Mouse (Mus musculus) bone marrow macrophage, adult 2 months (primary cell): ENCODE measurements around the gene 2010003K11Rik. TPM values are rescaled to one million over a fixed set of nuclear protein-coding genes. Genes with fewer than 3 reads are reported as not detected.

Source experiments
- H3K27ac ChIP-seq: 2 replicates; pipeline ENCODE4 v1.5.1; 2012; ENCODE audit warnings: low read depth, low read length; ENCODE audit not compliant: insufficient read depth
- H3K4me1 ChIP-seq: 2 replicates; pipeline ENCODE4 v1.6.1; 2012; ENCODE audit warnings: low read length; ENCODE audit not compliant: control insufficient read depth, insufficient read depth
- H3K4me3 ChIP-seq: 2 replicates; pipeline ENCODE4 v1.5.1; 2012; ENCODE audit warnings: mild to moderate bottlenecking, low read length, moderate library complexity; ENCODE audit not compliant: insufficient read depth
- CTCF ChIP-seq: IDR thresholded peaks from 2 replicates; pipeline ENCODE4 v1.5.1; 2012; ENCODE audit warnings: low read depth, mild to moderate bottlenecking, low read length, moderate library complexity
- POLR2A ChIP-seq: IDR thresholded peaks from 2 replicates; pipeline ENCODE4 v1.6.1; 2012; ENCODE audit warnings: mild to moderate bottlenecking, low read depth, low read length, borderline replicate concordance
- polyA plus RNA-seq: library from polyadenylated mRNA; stranded (reverse); fragments of >200 nt; gene quantifications from 2 replicates; pipeline ENCODE4 v1.2.4, GENCODE M21; 2012; ENCODE audit not compliant: missing spikeins, insufficient read depth, insufficient read length

The 2010003K11Rik gene
- polyA plus RNA-seq = not detected in 2 replicates

DNA sequence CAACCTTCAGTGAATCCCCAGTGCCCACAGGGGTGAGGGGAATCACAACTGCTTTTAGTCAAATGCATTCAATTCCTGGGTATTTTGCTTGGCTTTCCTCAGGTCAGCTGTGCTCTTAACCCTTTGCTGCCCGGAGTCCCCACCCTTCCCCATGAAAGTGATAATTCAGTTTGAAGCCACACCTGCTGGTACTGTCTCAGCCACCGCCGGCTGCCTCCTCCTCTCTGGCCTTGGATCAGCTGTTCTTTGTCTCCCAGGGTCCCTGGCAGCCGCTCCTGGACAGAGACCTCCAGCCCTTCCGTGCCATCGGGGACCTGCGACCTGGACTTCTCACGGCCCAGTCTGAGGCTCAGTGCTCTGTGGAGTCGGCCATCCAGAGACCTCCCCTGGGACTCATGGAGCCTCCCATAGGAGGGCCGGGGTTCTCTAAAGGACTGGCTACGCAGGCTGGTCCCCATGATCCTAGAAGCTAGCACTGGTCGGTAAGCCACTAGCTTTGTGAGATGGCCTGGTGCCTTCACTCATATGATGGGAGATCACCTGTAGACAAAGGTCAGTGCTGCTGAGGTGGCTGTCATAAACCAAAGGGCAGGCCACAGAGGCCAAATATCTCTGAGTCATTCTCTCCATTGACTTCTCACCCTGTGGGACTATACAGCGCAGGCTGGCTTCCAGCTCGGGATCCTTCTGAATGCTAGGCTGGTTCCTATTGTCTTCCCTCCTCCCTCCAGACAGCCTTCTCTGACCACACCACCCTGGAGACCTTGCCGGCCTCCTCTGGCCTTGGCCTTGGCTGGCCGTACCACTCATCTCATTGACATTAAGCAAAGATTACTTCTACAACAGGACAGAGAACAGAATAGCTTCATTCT, at the start of gene 2010003K11Rik:
Gene 2010003K11Rik, minus strand, starts transcription at position 522 of the 872 bp plus-strand sequence.
- Histone ChIP-seq H3K4me1 (no peaks in the 10 kb centered on the region; the same call in 1 of the 2 replicates), H3K27ac (no peak within 1 kb of the TSS), H3K4me3 (no peak within 1 kb of the TSS)
- no peak for TF ChIP-seq POLR2A
- TF ChIP-seq CTCF = no peak

DNA sequence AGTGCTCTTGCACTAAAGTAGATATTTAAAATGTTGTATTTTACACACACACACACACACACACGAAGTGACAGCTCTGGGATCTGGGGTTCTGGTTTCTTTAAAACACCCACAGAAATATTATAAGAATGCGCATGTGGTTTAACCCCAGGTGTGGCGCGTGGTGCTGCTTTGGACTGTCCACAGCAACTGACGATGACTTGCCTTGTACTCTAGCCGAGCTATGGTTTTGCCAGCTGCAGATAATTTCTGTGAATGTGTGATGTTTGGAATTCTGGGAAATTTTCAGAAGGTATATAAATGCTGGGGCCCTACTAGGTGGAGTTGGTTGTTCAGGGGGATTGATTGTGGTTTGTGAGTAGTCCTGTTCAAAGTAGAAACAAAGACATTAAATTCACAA, 49.4 kb upstream of the 2010003K11Rik start:
- Histone ChIP-seq H3K27ac (no peak overlapping the region), H3K4me3 (no peak overlapping the region), H3K4me1 (no peaks in the 10 kb centered on the region)
- TF ChIP-seq CTCF (no peak), POLR2A (no peak)

DNA sequence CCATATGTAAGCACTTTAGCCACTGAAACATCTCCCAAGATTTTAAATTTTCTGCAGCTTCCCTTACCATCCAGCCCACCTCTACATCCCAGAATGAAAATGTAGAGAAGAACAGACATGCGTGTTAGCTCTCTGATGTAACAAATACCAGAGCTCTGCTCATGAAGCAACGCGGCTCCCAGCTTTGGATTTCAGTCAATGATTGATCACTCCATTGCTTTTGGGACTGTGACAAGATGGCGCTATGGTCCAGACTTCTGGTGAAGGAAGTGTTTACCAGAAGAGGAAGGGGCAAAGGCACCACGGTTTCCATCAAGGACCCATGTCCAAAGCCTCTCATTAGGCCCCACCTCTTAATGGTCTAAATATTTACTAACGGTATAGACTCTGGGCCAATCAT, 47.5 kb upstream of the 2010003K11Rik start:
- Histone ChIP-seq H3K27ac (no peak overlapping the region), H3K4me1 (no peaks in the 10 kb centered on the region), H3K4me3 (no peak overlapping the region)
- TF ChIP-seq POLR2A (no peak), CTCF (no peak)

DNA sequence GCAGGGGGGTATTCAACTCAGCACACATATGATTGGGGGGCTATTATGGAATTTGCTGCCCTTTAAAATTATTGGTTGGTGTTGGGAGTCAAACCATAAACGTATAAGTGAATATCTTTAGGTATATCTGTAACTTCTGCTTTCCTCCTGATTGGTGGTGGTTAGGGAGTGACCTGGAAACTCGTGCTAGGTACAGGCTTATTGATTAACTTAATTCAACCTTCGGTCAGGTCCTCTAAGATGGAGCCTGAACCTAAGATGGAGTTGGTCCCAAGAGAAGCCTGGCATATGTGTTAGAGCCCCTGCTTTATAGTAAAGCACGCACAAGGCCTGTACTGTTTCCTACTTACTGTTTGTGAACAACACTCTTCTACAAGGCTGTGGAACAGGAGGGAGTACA, 46.7 kb upstream of the 2010003K11Rik start:
- Histone ChIP-seq H3K4me3 (no peak overlapping the region), H3K4me1 (no peaks in the 10 kb centered on the region), H3K27ac (no peak overlapping the region)
- no peak for TF ChIP-seq POLR2A
- TF ChIP-seq CTCF = no peak

GRCm38 (mm10) chr19:4542081-4542480, 43.7 kb upstream of the 2010003K11Rik start:
- Histone ChIP-seq H3K4me3 (no peak overlapping the region), H3K4me1 (no peaks in the 10 kb centered on the region), H3K27ac (no peak overlapping the region)
- TF ChIP-seq CTCF (no peak), POLR2A (no peak)

GRCm38 (mm10) chr19:4540992-4541391, 42.6 kb upstream of the 2010003K11Rik start:
- H3K4me1 ChIP-seq = no peaks in the 10 kb centered on the region
- no peak for TF ChIP-seq POLR2A
- no peak overlapping the region for H3K4me3 ChIP-seq
- no peak overlapping the region for H3K27ac ChIP-seq

- Histone ChIP-seq H3K4me3 (no peak overlapping the region), H3K27ac (no peak overlapping the region), H3K4me1 (no peaks in the 10 kb centered on the region)
- TF ChIP-seq POLR2A (no peak), CTCF (no peak)
These were observed 41.9 kb upstream of the 2010003K11Rik start for GRCm38 (mm10) chr19:4540263-4540662.

DNA sequence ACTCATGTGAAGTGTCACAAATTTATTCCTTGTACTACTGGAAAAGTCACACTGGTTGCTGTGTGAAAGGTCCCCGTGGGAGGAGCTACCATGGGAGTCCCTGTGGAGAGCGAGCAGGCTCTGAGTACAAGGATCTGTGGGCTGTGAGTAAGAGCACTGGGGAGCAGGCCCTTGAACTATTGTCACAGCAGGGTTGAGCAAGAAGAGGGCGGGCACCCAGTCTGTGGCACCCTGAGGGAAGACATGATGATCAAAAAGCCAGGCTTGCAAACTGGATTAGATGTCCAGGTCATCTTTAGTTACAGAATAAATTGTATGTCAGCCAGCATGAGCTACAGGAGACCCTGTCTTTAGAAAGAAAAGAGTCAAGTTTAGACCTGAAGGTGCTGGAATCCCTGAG, 38.2 kb upstream of the 2010003K11Rik start:
- TF ChIP-seq POLR2A (no peak), CTCF (no peak)
- Histone ChIP-seq H3K4me3 (no peak overlapping the region), H3K27ac (no peak overlapping the region), H3K4me1 (no peaks in the 10 kb centered on the region)

GRCm38 (mm10) chr19:4535922-4536321, 37.5 kb upstream of the 2010003K11Rik start:
- Histone ChIP-seq H3K4me1 (no peaks in the 10 kb centered on the region), H3K4me3 (no peak overlapping the region), H3K27ac (no peak overlapping the region)
- no peak for TF ChIP-seq CTCF
- no peak for TF ChIP-seq POLR2A

- Histone ChIP-seq H3K27ac (no peak overlapping the region), H3K4me1 (no peaks in the 10 kb centered on the region), H3K4me3 (no peak overlapping the region)
- TF ChIP-seq CTCF (no peak), POLR2A (no peak)
These were observed 36.3 kb upstream of the 2010003K11Rik start for GRCm38 (mm10) chr19:4534646-4535045.
